Mouse (Mus musculus) layer of hippocampus, postnatal 25 days (tissue): ENCODE measurements around the gene Enkur. TPM values are rescaled to one million over a fixed set of nuclear protein-coding genes. Genes with fewer than 3 reads are reported as not detected.

Experiments
- DNase-seq, 2 experiments: peaks; one replicate each; pipeline ENCODE4 v3.0.0; 2022; ENCODE audit warnings: mixed read lengths in 2 of 2, low spot score in 1 of 2; ENCODE audit errors: extremely low spot score in 1 of 2
- total RNA-seq, 2 experiments: library from RNA; stranded (reverse); gene quantifications; 2 replicates each; pipeline ENCODE4 v1.2.3; 2021

Gene Enkur
- total RNA-seq, 2 experiments from 2014 or later: 1.9 to 2.3 TPM

GRCm38 (mm10) chr2:21191232-21191631, 13.9 kb downstream of the Enkur start:
- no peak for DNase-seq

GRCm38 (mm10) chr2:21188610-21189009, 16.6 kb downstream of the Enkur start:
- no peak for DNase-seq

- peak; percentile 41 to 92 for DNase-seq
Measured at GRCm38 (mm10) chr2:21187576-21187975, 17.6 kb downstream of the Enkur start.

- DNase-seq: no peak
Measured at GRCm38 (mm10) chr2:21182811-21183210, 22.4 kb downstream of the Enkur start.

- DNase-seq: no peak
Measured at GRCm38 (mm10) chr2:21179136-21179535, 26.0 kb downstream of the Enkur start.

- no peak for DNase-seq
Measured at GRCm38 (mm10) chr2:21172797-21173196, 32.4 kb downstream of the Enkur start.

- no peak for DNase-seq
Measured at GRCm38 (mm10) chr2:21167916-21168315, 37.2 kb downstream of the Enkur start.

- no peak for DNase-seq
Measured at GRCm38 (mm10) chr2:21164296-21164695, 40.9 kb downstream of the Enkur start.

- DNase-seq: no peak
Measured at GRCm38 (mm10) chr2:21153469-21153868, 51.7 kb downstream of the Enkur start.

- DNase-seq: no peak
Measured at GRCm38 (mm10) chr2:21147169-21147568, 58.0 kb downstream of the Enkur start.

GRCm38 (mm10) chr2:21146486-21146885, 58.7 kb downstream of the Enkur start:
- DNase-seq: no peak

GRCm38 (mm10) chr2:21142616-21143015, 62.5 kb downstream of the Enkur start:
- no peak for DNase-seq

GRCm38 (mm10) chr2:21142204-21142580, 63.0 kb downstream of the Enkur start:
- peak; percentile 22 to 54 for DNase-seq

- DNase-seq: peak; percentile 34
Measured at GRCm38 (mm10) chr2:21141520-21142203, 63.5 kb downstream of the Enkur start.

GRCm38 (mm10) chr2:21141189-21141519, 64.0 kb downstream of the Enkur start:
- no peak for DNase-seq

Other genes starting within 250 kb of the Enkur start
- 100 to 1,000 TPM; 295 to 351 TPM for gene Arhgap21, start 236.5 kb downstream of the Enkur start, total RNA-seq
- gene Thnsl1, start 359 bp upstream of the Enkur start, total RNA-seq: 10 to 100 TPM; 20.0 to 20.6 TPM
- 10 to 100 TPM; 77.5 to 78.9 TPM for gene Gpr158, start 162.2 kb upstream of the Enkur start, total RNA-seq